Mouse (Mus musculus) granulocyte monocyte progenitor cell, adult 5-6 weeks (primary cell): ENCODE results near the gene Odr4. TPM values are rescaled to one million over a fixed set of nuclear protein-coding genes. Genes with fewer than 3 reads are reported as not detected.

Experiments used
- ATAC-seq: replicated peaks from 2 replicates; pipeline ENCODE4 v1.8.0; 2016; ENCODE audit warnings: mild to moderate bottlenecking, moderate TSS enrichment, inconsistent platforms; ENCODE audit not compliant: poor library complexity, severe bottlenecking
- total RNA-seq, 2 experiments: library from RNA; stranded (forward) in 1 of 2; stranded (reverse) in 1 of 2; fragments of 200-712, 200-1000 nt in 1 of 2; fragments of >200 nt in 1 of 2; fragmentation: Nextera tagmentation in 1 of 2; gene quantifications; 2 replicates each; pipeline ENCODE4 v1.2.3; 2014 to 2017

Odr4 gene
- total RNA-seq (2014; fragmentation: Nextera tagmentation) (23.2 and 34.8 TPM in 2 replicates), total RNA-seq (2017) (96.9 and 113 TPM in 2 replicates)

DNA sequence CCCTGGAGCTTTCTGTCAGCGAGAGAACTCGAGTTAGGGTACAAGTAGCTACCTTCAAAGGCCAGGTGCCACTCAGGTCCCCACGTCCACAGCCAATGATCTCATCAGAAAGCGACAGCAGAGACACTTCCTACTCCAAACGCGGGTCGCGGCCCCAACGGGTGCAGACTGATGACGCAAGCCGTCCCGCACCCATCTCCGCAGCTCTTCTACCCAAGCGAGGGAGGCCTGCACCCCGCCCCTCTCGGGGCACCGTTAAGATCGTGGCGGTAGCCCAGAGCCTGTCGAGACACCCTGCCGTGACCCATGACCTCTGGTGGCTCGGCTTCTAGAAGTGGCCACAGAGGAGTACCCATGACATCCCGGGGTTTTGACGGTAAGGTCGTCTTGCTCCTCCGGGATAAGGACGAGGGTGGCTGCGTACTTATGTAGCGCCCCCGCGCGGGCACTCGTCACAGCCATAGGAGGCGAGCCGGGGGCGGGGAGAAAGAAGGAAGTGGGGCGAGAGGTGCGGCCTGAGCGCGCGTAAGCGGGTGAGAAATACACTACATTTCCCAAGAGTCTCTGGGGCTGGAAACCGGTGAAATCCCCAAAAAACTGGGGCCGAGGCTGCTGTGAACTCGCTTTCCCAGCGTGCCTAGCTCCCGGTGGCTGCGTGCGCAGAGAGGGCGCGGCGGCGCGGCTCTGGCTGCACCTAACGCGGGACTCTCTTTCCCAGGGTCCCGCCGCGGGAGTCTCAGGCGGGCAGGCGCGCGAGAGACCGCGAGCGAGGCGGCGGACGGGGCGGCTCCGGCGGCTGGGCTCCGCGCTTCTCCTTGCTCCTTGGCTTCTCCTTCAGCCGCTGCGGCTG, at the start of gene Odr4, which contains the start of gene Tpr:
Gene Odr4 (minus strand): TSS at position 443 of the 850 bp plus-strand sequence.
Gene Tpr (plus strand): TSS at position 201 of the 850 bp plus-strand sequence.
- ATAC-seq: peak; percentile 79

GRCm38 (mm10) chr1:150441731-150442130, 48.9 kb upstream of the Odr4 start:
- ATAC-seq: no peak

GRCm38 (mm10) chr1:150438641-150439040, 45.8 kb upstream of the Odr4 start:
- no peak for ATAC-seq

GRCm38 (mm10) chr1:150426216-150426615, 33.3 kb upstream of the Odr4 start:
- peak; percentile 33; the same call in 1 of the 2 replicates for ATAC-seq

GRCm38 (mm10) chr1:150425665-150426064, 32.8 kb upstream of the Odr4 start:
- ATAC-seq: no peak

GRCm38 (mm10) chr1:150418426-150418825, 25.5 kb upstream of the Odr4 start:
- ATAC-seq: no peak

GRCm38 (mm10) chr1:150416006-150416405, 23.1 kb upstream of the Odr4 start:
- ATAC-seq: peak; percentile 82

DNA sequence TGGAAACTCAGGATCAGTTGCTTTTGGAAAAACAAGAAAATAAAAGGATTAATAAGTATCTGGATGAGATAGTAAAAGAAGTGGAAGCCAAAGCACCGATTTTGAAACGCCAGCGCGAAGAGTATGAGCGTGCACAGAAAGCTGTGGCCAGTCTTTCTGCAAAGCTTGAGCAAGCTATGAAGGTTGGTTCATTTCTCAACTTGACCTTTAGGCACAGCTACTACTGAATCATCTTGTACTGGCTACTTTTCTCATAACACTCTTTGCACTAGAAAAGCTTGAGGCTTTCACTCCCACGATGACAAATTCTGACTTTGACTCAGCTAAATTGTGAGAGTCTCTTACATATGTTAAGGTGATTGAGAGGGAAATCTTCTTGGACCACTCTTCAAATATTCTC, 17.1 kb upstream of the Odr4 start:
- no peak for ATAC-seq

DNA sequence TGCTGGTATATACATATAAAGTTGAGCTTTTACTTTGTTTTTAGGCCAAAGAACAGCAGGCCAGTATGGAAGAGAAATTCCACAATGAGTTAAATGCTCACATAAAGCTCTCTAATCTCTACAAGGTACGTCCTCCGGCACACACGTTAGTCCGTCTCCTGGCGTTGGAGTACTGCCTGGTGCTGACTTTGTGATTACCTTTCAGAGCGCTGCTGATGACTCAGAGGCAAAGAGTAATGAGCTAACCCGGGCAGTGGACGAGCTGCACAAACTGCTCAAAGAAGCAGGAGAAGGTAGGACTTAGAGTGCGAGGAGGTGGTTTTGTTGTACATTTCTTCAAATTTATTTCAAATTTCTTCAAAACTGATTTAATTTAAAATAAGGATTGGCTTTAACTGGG, 14.4 kb upstream of the Odr4 start:
- no peak for ATAC-seq

DNA sequence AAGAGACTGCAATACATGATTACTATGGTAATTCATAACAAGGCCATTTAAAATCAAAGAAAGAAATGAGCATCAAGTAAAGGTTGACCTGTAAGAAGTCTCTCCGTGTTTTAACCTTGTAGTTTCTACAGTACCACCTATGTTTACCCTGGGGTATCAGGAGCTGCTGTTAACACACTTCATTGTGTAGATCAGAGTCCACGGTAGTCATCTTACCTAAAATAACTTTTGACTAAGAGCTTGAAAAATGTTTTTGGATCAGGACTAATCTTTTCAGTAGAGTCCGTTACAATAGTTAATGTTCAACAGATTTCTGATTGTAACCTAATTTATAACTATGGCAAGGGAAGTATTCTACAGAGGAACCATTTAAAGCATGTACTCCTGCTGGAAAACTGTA, 11.7 kb upstream of the Odr4 start:
- ATAC-seq: no peak

DNA sequence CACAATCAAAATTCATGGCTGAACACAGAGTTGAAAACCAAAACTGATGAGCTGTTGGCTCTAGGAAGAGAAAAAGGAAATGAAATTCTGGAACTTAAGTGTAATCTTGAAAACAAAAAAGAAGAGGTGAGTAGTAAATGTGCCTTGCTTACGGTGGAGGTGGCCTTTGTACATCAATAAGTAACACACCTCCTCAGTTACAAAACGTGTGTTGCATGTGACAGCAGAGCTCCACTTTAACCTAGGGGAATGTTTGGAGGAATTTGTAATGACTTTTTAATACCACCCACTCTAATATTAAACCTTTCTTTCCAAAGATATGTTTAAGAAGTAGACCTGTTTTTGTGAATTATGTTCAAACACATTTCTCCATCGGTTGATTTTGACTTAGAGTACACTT, 11.0 kb upstream of the Odr4 start:
- ATAC-seq: no peak

- ATAC-seq: peak; percentile 23
These were observed 3.1 kb upstream of the Odr4 start for GRCm38 (mm10) chr1:150396001-150396400.

DNA sequence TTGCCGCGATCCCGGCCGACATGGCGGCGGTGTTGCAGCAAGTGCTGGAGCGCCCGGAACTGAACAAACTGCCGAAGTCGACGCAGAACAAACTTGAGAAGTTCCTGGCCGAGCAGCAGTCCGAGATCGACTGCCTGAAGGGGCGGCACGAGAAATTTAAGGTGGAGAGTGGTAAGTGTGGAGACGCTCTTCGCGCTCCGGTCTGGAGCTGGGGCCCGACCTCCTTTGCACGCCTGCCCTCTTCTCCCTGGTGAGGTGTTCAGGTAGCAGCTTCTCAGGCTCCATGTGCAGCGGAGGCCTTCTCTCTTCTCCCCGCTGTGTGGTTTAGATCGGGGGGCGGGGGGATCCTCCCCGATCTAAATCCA, 590 bp upstream of the Odr4 start:
- peak; percentile 12 for ATAC-seq

DNA sequence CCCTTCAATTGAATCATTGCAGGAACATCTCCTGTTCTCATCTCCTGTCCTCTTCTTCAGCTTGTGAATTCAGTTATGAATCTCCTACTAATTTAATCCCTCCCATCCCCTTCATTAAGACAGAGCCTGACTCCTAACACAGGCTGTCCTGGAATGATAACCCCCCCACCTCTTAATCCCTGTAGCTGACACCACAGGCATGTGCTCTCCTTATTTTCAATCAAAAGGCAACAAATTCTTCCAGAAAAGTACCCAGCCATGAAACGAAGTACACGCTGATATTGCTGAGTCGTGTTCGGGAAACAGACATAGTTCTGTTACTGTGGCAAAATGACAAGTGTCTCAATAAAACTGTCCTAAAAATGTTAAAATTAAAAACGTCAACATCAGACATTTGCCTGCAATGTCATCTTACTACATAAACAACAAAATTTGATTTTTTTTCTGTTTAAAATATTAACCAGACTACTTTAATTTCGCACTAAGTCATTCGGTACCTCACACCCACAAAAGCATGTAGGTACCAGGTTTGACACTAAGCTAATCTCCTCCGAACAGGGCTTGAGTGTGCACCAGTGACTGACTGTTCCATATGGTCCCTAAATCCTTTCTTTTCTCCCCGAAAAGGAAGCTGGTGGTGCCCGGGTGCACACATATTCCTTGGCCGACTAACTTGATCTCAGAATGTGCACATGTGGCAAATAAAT, 796 bp downstream of the Odr4 start:
- ATAC-seq: peak; percentile 0; the same call in 1 of the 2 replicates

DNA sequence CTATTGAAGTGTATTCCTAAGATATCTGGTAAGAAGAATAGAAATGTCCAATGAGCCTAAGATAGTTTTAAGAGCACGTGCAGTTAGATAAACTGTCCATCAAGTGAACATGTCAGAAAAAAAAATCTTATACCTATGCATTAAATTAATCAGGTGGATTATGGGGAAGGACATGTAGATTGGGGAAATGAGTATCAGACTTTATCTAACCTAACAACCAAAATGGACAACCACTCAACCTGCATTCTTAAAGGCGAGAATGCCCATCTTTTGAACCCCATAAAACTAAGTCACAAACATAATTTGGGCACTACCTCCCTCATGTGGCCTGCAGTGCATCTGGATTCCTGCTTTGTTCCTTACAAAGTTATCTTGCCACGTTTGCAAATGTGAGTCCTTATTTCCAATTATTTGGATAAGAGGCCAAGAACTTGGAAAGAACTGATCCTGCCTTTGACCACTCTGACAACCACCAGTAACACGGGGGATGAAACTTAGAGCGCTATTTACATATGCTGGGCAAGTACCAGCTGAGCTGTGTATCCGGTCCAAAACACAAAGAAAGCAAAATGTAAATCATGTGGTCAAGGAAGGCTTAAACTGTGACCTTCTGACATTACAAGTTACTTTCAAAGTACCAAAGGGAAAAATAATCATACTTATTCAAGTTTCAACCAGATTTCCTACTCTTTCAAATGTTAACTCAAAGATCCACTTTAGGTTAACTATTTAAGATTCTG, 3.3 kb downstream of the Odr4 start:
- ATAC-seq: no peak

GRCm38 (mm10) chr1:150387572-150387971, 5.3 kb downstream of the Odr4 start:
- ATAC-seq: no peak

GRCm38 (mm10) chr1:150384138-150384537, 8.7 kb downstream of the Odr4 start:
- ATAC-seq: no peak

DNA sequence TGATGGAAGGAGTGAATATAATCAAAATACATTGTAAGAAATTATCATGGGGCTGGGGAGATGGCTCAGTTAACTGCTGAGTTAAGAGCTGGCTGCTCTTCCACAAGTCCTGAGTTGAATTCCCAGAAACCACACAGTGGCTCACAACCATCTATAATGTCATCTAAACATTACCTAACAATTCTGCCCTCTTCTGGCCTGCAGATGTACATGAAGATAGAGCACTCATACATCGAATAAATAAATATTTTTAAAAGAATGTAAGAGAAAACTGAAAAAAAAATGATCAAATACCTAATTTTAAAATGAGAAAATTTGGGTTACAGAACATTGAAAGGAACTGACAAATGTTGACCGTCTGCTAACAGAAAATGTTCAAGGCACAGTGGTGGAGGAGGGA, 18.6 kb downstream of the Odr4 start:
- no peak for ATAC-seq

- peak; percentile 50 for ATAC-seq
These were observed 20.0 kb downstream of the Odr4 start for GRCm38 (mm10) chr1:150372895-150373294.

- no peak for ATAC-seq
These were observed 32.0 kb downstream of the Odr4 start for GRCm38 (mm10) chr1:150360864-150361263.

- peak; percentile 80 for ATAC-seq
These were observed 57.8 kb downstream of the Odr4 start for GRCm38 (mm10) chr1:150335111-150335510.
